Mouse (Mus musculus): ENCODE measurements around the gene Cnnm3. TPM values are rescaled to one million over a fixed set of nuclear protein-coding genes. Genes with fewer than 3 reads are reported as not detected.

Gene Cnnm3
- total and polyA plus RNA-seq, 3 experiments, result 4.2 to 9.9 TPM; not detected in 1

GRCm38 (mm10) chr1:36566425-36566824 lies 54.8 kb downstream of the Cnnm3 start:
- no peak overlapping the region for H3K27ac ChIP-seq (ENCODE audit: control insufficient read depth, low read depth, low read length)
- no peak overlapping the region for H3K4me3 ChIP-seq (ENCODE audit: control insufficient read depth in 1 of 2, insufficient read depth in 1 of 2, low read depth in 2 of 2, low read length in 2 of 2)
- H3K79me2 ChIP-seq (ENCODE audit: control insufficient read depth, insufficient read depth, low read length, poor library complexity), result no peaks in the 10 kb centered on the region
- no peaks in the 10 kb centered on the region for H3K9me3 ChIP-seq (replicated peaks; ENCODE audit: insufficient read depth, low read length)
- H3K9ac ChIP-seq (ENCODE audit: control insufficient read depth, low read depth, low read length, poor library complexity, severe bottlenecking), result no peak overlapping the region
- TF ChIP-seq CHD1 (IDR thresholded peaks at IDR 0.05; ENCODE audit: low read depth, low read length), result no peak
- no peak for TF ChIP-seq NRF1 (IDR thresholded peaks at IDR 0.05; ENCODE audit: insufficient read depth, low read depth, low read length, poor library complexity, severe bottlenecking)
- no peak for TF ChIP-seq ZMIZ1 (IDR thresholded peaks at IDR 0.05; ENCODE audit: low read depth, low read length)
- no peak for TF ChIP-seq GABPA (IDR thresholded peaks at IDR 0.05; ENCODE audit: low read depth, low read length)
- TF ChIP-seq TBP (IDR thresholded peaks at IDR 0.05; ENCODE audit: low read depth, low read length), result no peak
- no peak for TF ChIP-seq ZC3H11A (IDR thresholded peaks at IDR 0.05; ENCODE audit: low read depth, low read length)
- TF ChIP-seq SIN3A (IDR thresholded peaks at IDR 0.05; ENCODE audit: low read length), result no peak
- TF ChIP-seq JUND (IDR thresholded peaks at IDR 0.05; ENCODE audit: low read depth, low read length), result no peak
- no peak for TF ChIP-seq POLR2A (IDR thresholded peaks at IDR 0.05; ENCODE audit: control insufficient read depth in 1 of 2, insufficient read depth in 1 of 2, low read depth in 1 of 2, low read length in 2 of 2, poor library complexity in 1 of 2)
- no peak for TF ChIP-seq E2F4 (IDR thresholded peaks at IDR 0.05; ENCODE audit: borderline replicate concordance, low read depth, low read length)
- no peak for TF ChIP-seq ZKSCAN1 (IDR thresholded peaks at IDR 0.05; ENCODE audit: low read depth, low read length)
- no peak for TF ChIP-seq ELF1 (IDR thresholded peaks at IDR 0.05; ENCODE audit: low read depth, low read length)
- TF ChIP-seq TAL1 (IDR thresholded peaks at IDR 0.05; ENCODE audit: low read length), result no peak
- no peak for TF ChIP-seq ZNF384 (IDR thresholded peaks at IDR 0.05; ENCODE audit: low read depth, low read length)
- TF ChIP-seq MYB (IDR thresholded peaks at IDR 0.05; ENCODE audit: low read depth, low read length), result no peak
- TF ChIP-seq MXI1 (IDR thresholded peaks at IDR 0.05; ENCODE audit: low read depth, low read length), result no peak
- TF ChIP-seq UBTF (IDR thresholded peaks at IDR 0.05; ENCODE audit: borderline replicate concordance, insufficient read depth, low read depth, low read length), result no peak
- H3K36me3 ChIP-seq (ENCODE audit: control insufficient read depth in 1 of 2, insufficient read depth in 2 of 2, low read length in 2 of 2), result no peaks in the 10 kb centered on the region
- no peaks in the 10 kb centered on the region; a peak in 2 of 4 replicates for H3K27me3 ChIP-seq (ENCODE audit: control insufficient read depth in 1 of 2, insufficient read depth in 2 of 2, low read length in 2 of 2)
- DNase-seq (ENCODE audit: low read depth, low spot score), result no peak
- H3K4me1 ChIP-seq (ENCODE audit: control insufficient read depth in 1 of 2, insufficient read depth in 2 of 2, low read length in 2 of 2), result peaks cover 2 to 10% of the 10 kb centered on the region in 2 experiments; a peak in 3 of 4 replicates

GRCm38 (mm10) chr1:36567818-36568603 lies 56.3 kb downstream of the Cnnm3 start:
- no peaks in the 10 kb centered on the region for H3K4me1 ChIP-seq (ENCODE audit: control insufficient read depth in 1 of 2, insufficient read depth in 2 of 2, low read length in 2 of 2)
- no peak overlapping the region for H3K4me3 ChIP-seq (ENCODE audit: control insufficient read depth in 1 of 2, insufficient read depth in 1 of 2, low read depth in 2 of 2, low read length in 2 of 2)
- H3K9me3 ChIP-seq (replicated peaks; ENCODE audit: insufficient read depth, low read length), result no peaks in the 10 kb centered on the region
- no peaks in the 10 kb centered on the region for H3K79me2 ChIP-seq (ENCODE audit: control insufficient read depth, insufficient read depth, low read length, poor library complexity)
- no peak for DNase-seq (ENCODE audit: low read depth, low spot score)
- TF ChIP-seq USF2 (IDR thresholded peaks at IDR 0.05; ENCODE audit: borderline replicate concordance in 1 of 2, insufficient read depth in 1 of 2, low read depth in 1 of 2, low read length in 2 of 2), result no peak
- TF ChIP-seq POLR2A (IDR thresholded peaks at IDR 0.05; ENCODE audit: control insufficient read depth in 1 of 2, insufficient read depth in 1 of 2, low read depth in 1 of 2, low read length in 2 of 2, poor library complexity in 1 of 2), result no peak
- no peak for TF ChIP-seq ZMIZ1 (IDR thresholded peaks at IDR 0.05; ENCODE audit: low read depth, low read length)
- no peak for TF ChIP-seq GATA1 (IDR thresholded peaks at IDR 0.05; ENCODE audit: low read depth, low read length)
- TF ChIP-seq ELF1 (IDR thresholded peaks at IDR 0.05; ENCODE audit: low read depth, low read length), result no peak
- no peak for TF ChIP-seq NRF1 (IDR thresholded peaks at IDR 0.05; ENCODE audit: insufficient read depth, low read depth, low read length, poor library complexity, severe bottlenecking)
- TF ChIP-seq SMC3 (IDR thresholded peaks at IDR 0.05; ENCODE audit: low read depth, low read length), result no peak
- TF ChIP-seq ETS1 (IDR thresholded peaks at IDR 0.05; ENCODE audit: low read depth, low read length), result no peak
- TF ChIP-seq MAZ (IDR thresholded peaks at IDR 0.05; ENCODE audit: low read depth, low read length), result no peak
- TF ChIP-seq USF1 (IDR thresholded peaks at IDR 0.05; ENCODE audit: low read depth, low read length), result no peak
- TF ChIP-seq MAFK (IDR thresholded peaks at IDR 0.05; ENCODE audit: borderline replicate concordance, low read depth, low read length), result no peak
- TF ChIP-seq CTCF (IDR thresholded peaks at IDR 0.05 in 2 of 3, conservative IDR thresholded peaks at IDR 0.05 in 1 of 3; ENCODE audit: control insufficient read depth in 1 of 3, insufficient read depth in 1 of 3, low read depth in 2 of 3, low read length in 3 of 3, poor library complexity in 1 of 3, severe bottlenecking in 1 of 3), result no peak
- no peak for TF ChIP-seq SIN3A (IDR thresholded peaks at IDR 0.05; ENCODE audit: low read length)
- TF ChIP-seq EP300 (IDR thresholded peaks at IDR 0.05; ENCODE audit: low read depth in 1 of 2, low read length in 2 of 2), result no peak
- TF ChIP-seq HCFC1 (IDR thresholded peaks at IDR 0.05; ENCODE audit: low read depth, low read length), result no peak
- no peak overlapping the region for H3K27ac ChIP-seq (ENCODE audit: control insufficient read depth, low read depth, low read length)
- no peaks in the 10 kb centered on the region for H3K36me3 ChIP-seq (ENCODE audit: control insufficient read depth in 1 of 2, insufficient read depth in 2 of 2, low read length in 2 of 2)
- no peaks in the 10 kb centered on the region; a peak in 4 of 4 replicates for H3K27me3 ChIP-seq (ENCODE audit: control insufficient read depth in 1 of 2, insufficient read depth in 2 of 2, low read length in 2 of 2)
- no peak overlapping the region for H3K9ac ChIP-seq (ENCODE audit: control insufficient read depth, low read depth, low read length, poor library complexity, severe bottlenecking)

Measured in MEL (cell line).